Mouse (Mus musculus) T-helper 2 cell (primary cell): Measurements from ENCODE around the gene Slc25a19.

Experiments
- in situ Hi-C: fragments of 300-600 bp; cut with MboI, MseI; formaldehyde crosslinking; loops from one replicate; pipeline ENCODE4 v1.15.1; 2025; ENCODE audit warnings: high pct_unique_total_duplicates

Slc25a19 gene

DNA sequence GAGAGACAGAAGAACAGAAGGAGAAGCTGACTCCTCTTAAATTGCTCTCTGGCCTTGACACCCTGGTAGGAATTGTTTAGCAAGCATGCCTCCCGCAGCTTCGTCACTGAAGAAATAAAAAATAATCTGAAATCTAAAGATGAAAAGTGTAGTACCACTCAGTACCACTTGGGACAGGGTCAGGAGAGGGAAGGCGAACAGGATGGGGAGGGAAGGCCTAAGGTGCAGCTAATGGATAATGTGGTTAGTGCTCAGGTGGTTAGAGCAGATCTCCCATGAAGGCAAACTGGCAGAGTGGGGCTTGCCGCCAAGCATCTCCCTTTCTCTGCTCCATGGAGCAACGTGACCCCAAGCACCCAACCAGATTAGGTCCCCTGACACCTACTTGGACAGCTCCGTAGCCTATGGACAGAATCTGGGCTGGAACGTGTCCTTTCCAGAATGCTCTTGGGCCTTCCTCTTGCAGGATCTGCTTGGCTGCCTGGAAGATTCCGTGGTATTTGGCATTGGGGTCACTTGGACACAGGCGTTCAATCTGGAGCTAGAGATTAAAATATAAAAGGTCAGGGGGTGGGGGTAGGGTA lies 4.5 kb downstream of the Slc25a19 start:
- in situ Hi-C loops: no loop called here

- in situ Hi-C loops: no loop called here
Measured at GRCm38 (mm10) chr11:115619949-115620348, 8.1 kb downstream of the Slc25a19 start.

GRCm38 (mm10) chr11:115618732-115619516 lies 9.2 kb downstream of the Slc25a19 start:
- in situ Hi-C loops: no loop called here

GRCm38 (mm10) chr11:115618001-115618400 lies 10.1 kb downstream of the Slc25a19 start:
- in situ Hi-C loops: no loop called here

GRCm38 (mm10) chr11:115616893-115617292 lies 11.2 kb downstream of the Slc25a19 start:
- in situ Hi-C loops: no loop called here

- in situ Hi-C loops: no loop called here
Measured at GRCm38 (mm10) chr11:115616371-115616770, 11.7 kb downstream of the Slc25a19 start.

DNA sequence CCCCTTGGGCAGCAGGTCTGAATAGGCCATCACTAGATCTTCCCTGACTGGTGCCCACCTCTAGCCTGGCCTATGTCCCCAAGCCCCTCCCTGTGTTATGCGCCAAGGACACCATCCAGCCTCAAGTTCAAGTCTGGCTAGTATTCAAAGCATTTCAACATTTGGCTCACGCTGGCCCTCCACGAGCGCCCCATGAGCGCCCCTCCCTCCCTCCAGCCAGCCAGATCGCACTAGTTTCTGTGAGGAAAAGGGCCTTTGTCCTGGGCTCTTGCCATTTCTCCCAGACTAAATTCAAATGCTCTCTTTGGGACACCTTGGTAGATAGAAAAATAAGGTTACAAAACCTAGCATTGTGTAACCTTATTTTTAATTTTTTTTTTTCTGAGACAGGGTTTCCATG lies 12.2 kb downstream of the Slc25a19 start:
- in situ Hi-C loops: no loop called here

DNA sequence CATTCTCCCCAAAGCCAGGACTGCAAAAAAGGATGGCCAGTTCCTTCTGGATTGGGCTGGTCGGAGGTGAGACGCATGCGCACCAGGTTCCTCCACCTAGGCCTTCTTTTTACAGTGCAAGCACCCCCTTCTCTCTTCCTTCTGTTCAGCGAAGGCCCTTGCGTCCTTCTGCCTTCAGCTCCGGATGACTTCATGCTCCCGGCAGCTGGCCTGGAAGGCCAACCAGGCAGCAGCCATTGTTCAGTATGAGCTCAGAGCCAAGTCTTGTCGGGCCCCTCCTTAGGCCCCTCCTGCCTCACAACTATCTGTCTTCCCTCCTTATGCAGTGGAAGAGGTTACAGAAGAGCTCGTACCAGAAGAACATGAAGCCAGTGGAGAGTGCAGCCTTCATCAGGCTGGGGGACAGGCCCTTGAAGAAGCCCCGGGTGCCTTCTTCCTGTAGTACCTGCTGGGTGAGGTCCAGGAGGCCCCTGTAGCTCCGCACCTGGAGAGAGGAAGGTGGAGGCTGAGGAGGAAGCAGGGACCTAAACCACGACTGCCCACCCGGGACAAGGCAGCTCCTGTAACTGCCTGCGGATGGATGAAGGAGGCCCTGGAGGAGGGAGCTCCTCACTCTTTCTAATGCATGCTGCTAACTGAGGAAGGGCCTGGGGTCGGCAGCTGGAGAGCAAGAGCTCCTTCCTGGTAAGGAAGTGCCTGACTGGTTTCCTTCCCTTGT lies 12.8 kb downstream of the Slc25a19 start:
- in situ Hi-C loops: no loop called here

GRCm38 (mm10) chr11:115614346-115615107 lies 13.6 kb downstream of the Slc25a19 start:
- in situ Hi-C loops: no loop called here

- in situ Hi-C loops: no loop called here
Measured at GRCm38 (mm10) chr11:115613138-115613945, 14.8 kb downstream of the Slc25a19 start.

GRCm38 (mm10) chr11:115612410-115613137 lies 15.5 kb downstream of the Slc25a19 start, which contains the start of gene Mif4gd:
Gene Mif4gd, minus strand, starts transcription at chr11:115612969.
- in situ Hi-C loops: no loop called here

DNA sequence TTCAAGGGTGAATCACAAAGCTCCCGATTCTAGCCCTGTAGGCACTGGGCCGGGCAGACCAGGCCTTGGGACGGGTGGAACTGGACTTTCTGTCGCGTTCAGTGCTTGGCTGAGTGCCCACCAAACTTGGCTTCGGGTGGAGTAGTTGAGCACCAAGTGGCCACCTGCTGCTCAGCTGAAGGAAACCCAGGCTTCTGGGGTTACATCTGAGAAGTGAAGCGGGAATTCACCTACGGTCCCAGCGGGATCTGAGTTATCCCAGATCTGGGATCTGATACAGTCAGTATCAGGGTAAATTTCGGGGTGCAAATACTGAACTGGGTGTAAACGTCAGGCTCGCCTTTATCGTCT lies 16.1 kb downstream of the Slc25a19 start:
- in situ Hi-C loops: no loop called here

DNA sequence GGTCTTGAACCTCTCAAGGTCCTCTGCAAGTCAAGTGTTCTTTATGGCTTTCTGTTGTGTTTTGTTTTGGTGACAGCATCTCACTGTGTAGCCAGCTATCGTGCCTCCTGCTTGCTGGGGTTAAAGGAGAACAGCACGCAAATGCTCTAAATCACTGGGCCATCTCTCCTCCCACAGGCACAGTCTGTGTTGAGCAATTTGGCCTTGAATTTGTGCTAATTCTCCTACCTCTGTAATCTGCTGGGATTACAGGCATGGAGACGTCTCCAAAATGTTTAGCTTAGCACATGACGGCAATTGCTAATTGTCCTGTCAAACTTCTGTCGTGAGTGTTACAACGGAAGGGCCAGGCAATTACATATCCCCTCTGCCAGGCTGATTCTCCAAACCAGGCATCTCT lies 16.9 kb downstream of the Slc25a19 start:
- in situ Hi-C loops: no loop called here

GRCm38 (mm10) chr11:115609576-115609975 lies 18.5 kb downstream of the Slc25a19 start:
- in situ Hi-C loops: no loop called here

DNA sequence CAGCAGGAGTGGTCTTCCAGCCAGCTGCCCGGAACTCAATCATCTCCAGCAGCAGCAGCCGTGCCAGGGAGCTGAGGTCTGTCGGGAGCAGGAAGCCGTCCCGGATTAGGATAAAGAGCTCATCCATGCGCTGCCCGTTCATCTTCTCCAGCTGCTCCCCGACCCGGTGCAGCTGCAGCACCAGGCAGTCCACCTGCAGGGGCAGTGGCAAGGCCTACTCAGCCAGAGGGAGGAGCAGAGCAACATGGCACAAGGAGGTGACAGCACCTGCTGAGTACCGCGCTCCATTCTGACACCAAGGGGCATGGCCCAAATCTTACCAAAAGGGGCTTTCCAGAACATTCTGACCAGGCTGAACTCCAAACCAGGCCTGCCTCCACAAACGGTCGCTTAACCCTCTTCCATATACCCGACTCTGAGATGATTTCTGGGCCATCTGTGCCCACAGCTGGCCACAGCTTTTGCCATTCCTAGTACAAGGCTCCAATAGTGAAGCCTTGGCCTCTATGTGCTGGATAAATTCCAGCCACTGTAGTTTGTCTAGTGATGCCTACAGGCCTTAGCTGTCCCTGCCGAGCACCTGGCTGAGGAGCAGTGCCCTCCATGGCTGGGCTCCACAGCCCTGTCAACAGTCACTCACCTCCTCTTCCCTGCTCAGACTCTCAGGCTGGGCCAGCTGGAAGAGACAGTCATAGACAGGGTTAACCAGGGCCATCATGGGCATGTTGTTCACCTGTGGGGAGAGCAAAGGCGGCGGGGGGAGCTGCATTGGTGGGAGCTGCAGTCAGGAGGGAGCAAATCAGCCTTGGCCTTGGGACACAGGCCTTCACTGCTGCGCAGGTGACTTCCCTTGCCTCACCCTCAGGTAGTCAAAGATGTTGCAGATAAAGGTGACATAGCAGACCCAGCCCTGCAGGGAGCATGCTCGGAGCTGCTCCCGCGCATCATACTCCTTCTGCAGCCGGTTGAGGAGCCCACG lies 19.4 kb downstream of the Slc25a19 start:
- in situ Hi-C loops: no loop called here

- in situ Hi-C loops: no loop called here
Measured at GRCm38 (mm10) chr11:115606733-115607132, 21.4 kb downstream of the Slc25a19 start.

DNA sequence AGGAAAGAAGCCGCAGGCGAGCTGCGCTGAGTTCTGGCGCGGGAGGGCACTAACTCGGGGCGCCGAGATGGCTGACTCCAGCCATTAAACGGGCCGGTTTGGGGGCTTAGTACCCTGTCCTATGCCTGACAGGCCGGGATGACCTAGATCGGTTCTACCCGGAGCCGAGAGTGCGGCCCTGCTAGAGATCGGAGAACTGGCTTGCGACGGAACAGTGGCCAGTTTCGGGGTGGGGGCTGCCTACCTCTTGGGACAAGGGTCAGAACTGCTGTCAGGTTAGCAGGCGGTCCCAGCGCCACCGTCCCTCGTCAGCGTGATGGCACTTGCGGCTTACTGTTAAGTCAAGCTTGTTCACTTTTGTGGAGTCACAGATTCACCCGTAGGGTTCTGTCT lies 23.8 kb downstream of the Slc25a19 start:
- in situ Hi-C loops: no loop called here

DNA sequence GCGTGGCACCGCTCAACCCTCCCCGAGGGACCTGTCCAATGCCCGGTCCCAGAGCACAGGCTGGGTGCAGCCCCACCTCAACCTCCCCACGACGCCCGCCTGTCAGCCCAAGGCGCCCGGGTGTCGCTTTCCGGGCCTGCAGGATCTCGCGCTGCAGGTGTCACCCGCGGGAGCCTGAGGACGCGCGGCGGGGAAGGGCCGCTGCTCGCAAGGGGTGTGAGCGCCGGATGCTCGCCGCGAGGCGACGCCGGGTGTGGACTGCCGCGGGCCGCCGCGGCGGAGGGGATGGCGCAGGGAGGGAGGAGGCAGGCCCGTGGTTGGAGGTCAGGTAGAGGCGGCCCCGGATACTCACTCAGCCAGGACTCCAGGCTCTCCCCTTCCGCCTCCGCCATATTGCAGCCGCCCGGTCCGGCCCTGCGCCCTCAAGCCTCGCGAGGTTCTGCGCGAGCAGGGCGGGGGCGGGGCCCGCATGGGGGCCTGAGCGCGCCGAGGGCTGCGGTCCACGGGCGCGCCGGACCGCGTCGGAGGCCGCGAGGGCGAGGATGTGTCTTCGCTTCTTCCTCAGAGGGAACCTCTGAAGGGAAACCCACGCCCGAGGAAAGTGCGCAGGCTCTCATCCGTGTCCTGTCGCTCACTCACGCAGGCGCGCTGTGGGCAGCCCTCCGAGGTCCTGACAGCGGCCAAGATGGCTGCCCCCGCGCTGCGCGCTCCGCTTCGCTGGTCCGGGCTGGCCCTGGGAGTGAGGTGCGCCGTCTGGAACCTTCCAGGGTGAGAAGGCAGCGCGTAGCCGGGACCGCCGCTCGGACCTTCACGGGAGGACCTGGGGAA lies 24.4 kb downstream of the Slc25a19 start, which contains the start of the genes Mrps7 and Gga3:
Mrps7 (plus strand) TSS at position 450 of the 828 bp plus-strand sequence.
Gga3 (minus strand) TSS at position 576 of the 828 bp plus-strand sequence.
- in situ Hi-C loops: no loop called here
